Comparison of ENCODE assay signal across 11 mouse cellular contexts in genomic region chr5:106381919-106382318, GRCm38 (mm10).
A peak's percentile ranks its signal among the peaks of the same experiment; 100 is the strongest.
DNase-seq lines count a peak whose midpoint lies in the region; ATAC-seq and TF ChIP-seq lines count a peak whose summit lies in the region.
"Had no signal": no experiment of that assay in that cellular context is flagged by ENCODE, and none has a peak within 500 bp of the region (broad histone marks: within the 10 kb centered on the region; RNA-seq: fewer than 3 reads in every experiment).

No protein-coding gene starts in this region.

- intact Hi-C loops in left cerebral cortex, postnatal 25 days (cut with DNase I) = no loop called here

- H3K4me3 ChIP-seq in intestine, postnatal 0 days (ENCODE audit: low read depth, low read length) = no peak overlapping the region
- H3K4me3 ChIP-seq in intestine, embryonic 16.5 days (ENCODE audit: low read length) = no peak overlapping the region
- no peak overlapping the region for H3K4me3 ChIP-seq in thymus, adult 2 months (ENCODE audit: control insufficient read depth, insufficient read depth, low read length)
- H3K4me3 ChIP-seq: forebrain, embryonic 15.5 days had no signal

- H3K4me2 ChIP-seq in intestine, postnatal 0 days (replicated peaks; ENCODE audit: low read depth) = no peak overlapping the region
- no peak overlapping the region for H3K4me2 ChIP-seq in intestine, embryonic 16.5 days (ENCODE audit: low read depth, low read length)
- H3K4me2 ChIP-seq: forebrain, embryonic 15.5 days; heart, embryonic 11.5 days had no signal

- H3K9me3 ChIP-seq in intestine, postnatal 0 days (ENCODE audit: control insufficient read depth) = no peaks in the 10 kb centered on the region
- no peaks in the 10 kb centered on the region for H3K9me3 ChIP-seq in intestine, embryonic 16.5 days (ENCODE audit: control insufficient read depth, low read length)
- H3K9me3 ChIP-seq: forebrain, embryonic 15.5 days had no signal

- H3K36me3 ChIP-seq in intestine, postnatal 0 days (ENCODE audit: control insufficient read depth, insufficient read depth) = no peaks in the 10 kb centered on the region
- H3K36me3 ChIP-seq in intestine, embryonic 16.5 days (ENCODE audit: control insufficient read depth, insufficient read depth, low read length) = no peaks in the 10 kb centered on the region
- no peaks in the 10 kb centered on the region for H3K36me3 ChIP-seq in thymus, adult 2 months (ENCODE audit: control insufficient read depth, insufficient read depth, low read length)
- H3K36me3 ChIP-seq: forebrain, embryonic 15.5 days had no signal

- H3K27me3 ChIP-seq in intestine, postnatal 0 days (replicated peaks; ENCODE audit: control insufficient read depth, insufficient read depth, low read length) = no peaks in the 10 kb centered on the region
- 0 out of 2 replicates have a peak, but pooled peaks cover 2% of the 10 kb centered on the region for H3K27me3 ChIP-seq in intestine, embryonic 16.5 days (replicated peaks; ENCODE audit: control insufficient read depth, insufficient read depth, low read length)
- H3K27me3 ChIP-seq in thymus, adult 2 months (ENCODE audit: control insufficient read depth, insufficient read depth, low read length) = no peaks in the 10 kb centered on the region

- no peak for TF ChIP-seq POLR2A in thymus, adult 2 months (IDR thresholded peaks at IDR 0.05; ENCODE audit: control insufficient read depth, extremely low read depth, insufficient read depth, low read length, poor library complexity)

- peak; percentile 16 for DNase-seq in thymus, adult 2 months
- no peak for DNase-seq in thymus, postnatal 36 days
- peak; percentile 24 for DNase-seq in brain, adult 2 months (ENCODE audit: low read depth, low spot score)
- DNase-seq in retina, postnatal 1 day = peak; percentile 33
- no peak for DNase-seq in urinary bladder, postnatal 4 days (ENCODE audit: low spot score in 2 of 2)
- DNase-seq in left cerebral cortex, postnatal 25 days (ENCODE audit: low spot score in 2 of 2) = no peak

- no peaks in the 10 kb centered on the region for H3K4me1 ChIP-seq in intestine, postnatal 0 days (replicated peaks; ENCODE audit: control insufficient read depth, insufficient read depth, low read length)
- no peaks in the 10 kb centered on the region for H3K4me1 ChIP-seq in intestine, embryonic 16.5 days (ENCODE audit: control insufficient read depth, insufficient read depth, low read length)
- no peaks in the 10 kb centered on the region for H3K4me1 ChIP-seq in thymus, adult 2 months (replicated peaks; ENCODE audit: control insufficient read depth, insufficient read depth, low read length)

- 78% methylated on average over 3 of the region's 3 CpGs for WGBS in intestine, postnatal 0 days
- 88% methylated on average over 3 of the region's 3 CpGs for WGBS in intestine, embryonic 16.5 days
- WGBS in thymus, adult 2 months = 92% methylated on average over 3 of the region's 3 CpGs

- no peak overlapping the region for H3K27ac ChIP-seq in intestine, postnatal 0 days (ENCODE audit: low read depth, low read length)
- no peak overlapping the region for H3K27ac ChIP-seq in intestine, embryonic 16.5 days (ENCODE audit: low read length)
- no peak overlapping the region for H3K27ac ChIP-seq in thymus, adult 2 months (ENCODE audit: control insufficient read depth, insufficient read depth, low read length)
- H3K27ac ChIP-seq: forebrain, embryonic 15.5 days; macrophage had no signal

- ATAC-seq in intestine, postnatal 0 days = no peak
- ATAC-seq in intestine, embryonic 16.5 days = no peak
- ATAC-seq: forebrain, embryonic 15.5 days had no signal

- no peak overlapping the region for H3K9ac ChIP-seq in intestine, postnatal 0 days (ENCODE audit: low read depth, low read length)
- H3K9ac ChIP-seq in intestine, embryonic 16.5 days (ENCODE audit: low read depth, low read length) = no peak overlapping the region
- H3K9ac ChIP-seq: forebrain, embryonic 15.5 days had no signal

- peak; percentile 52 for TF ChIP-seq CTCF in intestine, postnatal 0 days (IDR thresholded peaks at IDR 0.05; ENCODE audit: low read depth)
- TF ChIP-seq CTCF in thymus, adult 2 months (IDR thresholded peaks at IDR 0.05; ENCODE audit: borderline replicate concordance, control insufficient read depth, extremely low read depth, insufficient read depth, low read length, poor library complexity) = no peak

Comparison
In these comparisons a context has a peak if more than half of its experiments do, and no peak if none do; other contexts are left out.
1. DNase-seq: peak in thymus, adult 2 months (single experiment), brain, adult 2 months (single experiment) and retina, postnatal 1 day (single experiment); none in thymus, postnatal 36 days (0 of 2), urinary bladder, postnatal 4 days (0 of 2) and left cerebral cortex, postnatal 25 days (0 of 2).